Mouse (Mus musculus) layer of hippocampus, postnatal 36 days (tissue): ENCODE measurements at regions not wholly inside any gene's neighbourhood (a gene's known extent, or its start where the extent isn't known, plus 50 kb on each side); places are given as distances from the start of the nearest gene placed in this dataset.

Experiments
- DNase-seq, 2 experiments: peaks; one replicate each; pipeline ENCODE4 v3.0.0; 2022

- no peak for DNase-seq
Measured at GRCm38 (mm10) chr15:36666566-36666965, 341.0 kb downstream of the Zfp706 start.

- no peak for DNase-seq
Measured at GRCm38 (mm10) chr15:36664391-36664790, 343.2 kb downstream of the Zfp706 start.

- DNase-seq: no peak
Measured at GRCm38 (mm10) chr15:36660986-36661385, 346.6 kb downstream of the Zfp706 start.
